Mouse (Mus musculus): ENCODE measurements around the gene Gal.

The Gal gene

DNA sequence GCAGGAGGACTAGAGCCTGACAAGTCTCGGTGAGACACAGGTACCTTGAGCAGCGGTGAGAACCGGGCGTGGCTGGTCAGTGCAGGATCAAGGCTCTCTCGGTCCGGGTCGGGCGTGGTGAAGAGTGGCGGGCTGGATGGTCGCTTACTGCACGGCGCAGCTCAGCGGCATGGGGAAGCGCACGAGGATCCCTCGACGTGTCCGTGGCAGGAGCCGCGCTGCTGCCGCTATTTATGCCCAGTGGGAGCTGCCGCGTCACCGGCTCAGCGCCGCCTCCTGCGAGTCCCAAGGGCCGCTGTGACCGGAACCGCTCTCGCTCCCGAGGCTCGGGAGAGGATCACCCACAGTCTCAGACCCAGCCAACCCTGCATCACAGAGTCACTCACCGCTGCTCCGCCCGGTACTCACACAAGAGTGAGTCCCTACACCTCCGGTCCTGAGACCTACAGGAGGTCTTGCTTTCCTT lies at the start of gene Gal:
Gal (minus strand) TSS at position 277 of the 466 bp plus-strand sequence.
- no peak for DNase-seq (ENCODE audit: low spot score)

DNA sequence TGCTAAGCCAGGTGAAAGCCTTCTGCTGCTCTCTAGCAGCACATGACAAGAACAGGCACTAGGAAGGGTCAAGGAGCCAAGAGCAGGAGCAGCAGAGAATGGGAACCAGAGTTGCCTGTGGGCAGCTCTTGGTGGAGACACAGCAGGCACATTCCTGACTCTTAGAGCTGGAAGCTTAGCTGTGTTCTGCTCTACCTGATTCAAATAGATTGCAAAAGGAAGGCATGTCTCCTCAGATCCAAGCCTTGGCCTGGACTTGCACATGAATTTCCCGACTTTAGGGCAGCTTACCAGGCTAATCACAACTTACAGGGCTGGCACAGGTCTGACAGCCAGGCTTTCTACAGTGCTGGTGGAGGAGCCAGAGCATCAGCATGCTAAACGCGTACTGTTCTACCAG lies 45.6 kb upstream of the Gal start:
- DNase-seq (ENCODE audit: low spot score), result no peak

DNA sequence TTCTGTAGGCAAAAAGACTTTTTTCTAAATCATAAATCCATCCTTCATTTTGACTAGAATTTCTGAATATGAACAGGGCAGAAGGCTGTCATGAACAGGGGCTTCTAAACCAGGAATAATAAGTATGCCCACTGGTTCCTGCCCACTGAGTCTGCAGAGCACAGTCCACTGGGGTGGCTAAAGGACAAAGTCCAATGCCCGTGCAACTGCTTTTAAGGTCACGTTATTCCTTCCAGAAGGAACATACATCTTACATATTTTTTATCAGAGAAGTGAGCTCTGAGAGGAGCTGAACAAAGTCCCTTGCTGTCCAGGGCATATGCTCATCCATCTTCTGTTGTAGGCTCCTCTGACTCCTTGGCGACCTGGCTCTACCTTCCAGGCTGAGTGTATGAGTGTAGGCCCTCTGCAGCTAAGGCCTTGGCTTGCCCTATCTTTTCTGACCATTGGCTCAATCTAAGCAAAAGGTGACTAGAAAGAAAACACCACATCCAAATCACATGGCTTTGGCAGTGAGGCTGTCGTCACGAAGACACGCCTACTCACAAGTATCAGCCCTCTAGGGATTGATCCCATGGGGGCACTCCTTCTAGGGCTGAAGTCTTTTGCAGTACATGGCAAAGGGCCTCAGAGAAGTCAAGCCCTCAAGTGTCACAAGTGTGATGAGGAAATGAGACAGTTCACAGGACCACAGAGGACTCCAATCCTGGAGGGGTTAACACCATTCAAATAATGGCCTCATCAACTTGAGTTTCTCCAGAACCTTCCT lies 44.2 kb upstream of the Gal start:
- DNase-seq (ENCODE audit: low spot score), result peak; percentile 57

DNA sequence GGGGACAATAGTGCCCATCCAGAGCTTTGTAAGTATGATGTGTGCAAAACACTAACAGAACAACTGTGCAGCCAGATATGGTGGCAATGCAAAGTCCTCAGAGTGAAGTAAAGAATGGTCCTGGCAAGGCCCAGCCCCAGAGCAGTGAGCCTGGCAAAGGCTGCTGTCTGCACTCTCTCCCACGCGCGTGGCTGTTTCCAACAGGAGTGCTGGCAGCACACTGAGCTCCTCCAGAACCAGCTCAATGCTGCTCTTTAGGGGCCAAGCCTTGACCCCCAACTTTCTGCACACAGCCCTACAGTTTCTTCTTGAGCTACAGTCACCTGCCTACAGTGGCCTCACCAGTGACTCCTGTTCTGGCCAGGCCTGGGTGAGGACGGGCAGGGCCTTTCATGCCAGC lies 43.4 kb upstream of the Gal start:
- no peak for DNase-seq (ENCODE audit: low spot score)

DNA sequence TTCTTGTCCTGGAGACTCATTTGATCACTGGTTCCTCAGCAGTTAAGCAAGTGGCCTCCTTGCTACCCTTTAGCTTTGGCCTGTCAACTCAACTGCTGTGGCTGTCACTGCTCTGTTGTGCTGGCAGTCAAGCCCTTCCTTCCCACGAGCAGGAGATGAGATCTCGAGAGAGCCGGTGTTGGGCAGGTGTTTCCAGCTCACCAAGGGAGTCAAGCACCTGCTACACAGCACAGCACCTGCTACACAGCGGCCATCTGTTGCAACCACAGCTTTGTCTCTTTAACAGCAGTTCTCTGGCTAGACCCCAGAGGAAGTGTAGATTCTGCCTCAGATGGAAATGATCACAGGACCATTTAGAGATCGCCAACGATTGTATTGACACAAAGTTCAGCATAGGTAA lies 37.3 kb upstream of the Gal start:
- DNase-seq (ENCODE audit: low spot score), result no peak

DNA sequence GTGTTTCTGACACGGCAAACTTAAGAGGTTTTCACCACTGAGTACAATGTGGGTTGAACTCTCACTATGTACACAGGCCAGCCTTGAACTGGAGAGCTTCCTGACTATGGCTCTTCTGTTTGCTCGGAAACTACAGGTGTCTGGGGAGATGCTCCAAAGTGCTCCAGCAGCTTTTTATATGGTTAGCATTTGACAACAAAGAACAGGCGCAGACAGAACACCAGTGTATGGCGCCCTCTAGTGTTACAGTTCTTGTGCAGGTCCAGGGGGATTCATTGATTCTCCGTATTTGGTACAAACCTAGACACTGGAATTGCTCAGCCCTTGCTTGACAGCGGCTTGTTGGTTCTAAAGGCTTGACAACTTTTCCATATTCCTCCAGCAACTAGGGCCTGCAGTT lies 36.8 kb upstream of the Gal start:
- peak; percentile 78 for DNase-seq (ENCODE audit: low spot score)

DNA sequence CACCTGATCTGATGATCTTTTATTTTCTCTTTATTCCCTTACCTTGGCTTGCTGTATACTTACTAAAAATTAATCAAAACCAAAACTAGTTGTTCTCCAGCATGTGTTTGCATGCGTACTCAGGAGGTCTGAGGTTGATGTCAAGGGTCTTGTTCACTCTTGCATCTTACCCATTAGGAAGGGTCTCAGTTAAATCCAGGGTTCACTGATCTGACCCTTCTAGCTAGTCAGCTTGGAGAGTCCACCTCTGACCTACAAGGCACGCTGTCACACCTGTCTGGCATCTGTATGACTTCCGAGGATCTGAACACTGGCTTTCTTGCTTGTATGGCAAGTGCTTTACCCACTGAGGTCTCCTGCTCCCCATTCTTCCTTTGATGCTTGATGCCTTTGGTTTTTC lies 36.4 kb upstream of the Gal start:
- no peak for DNase-seq (ENCODE audit: low spot score)

DNA sequence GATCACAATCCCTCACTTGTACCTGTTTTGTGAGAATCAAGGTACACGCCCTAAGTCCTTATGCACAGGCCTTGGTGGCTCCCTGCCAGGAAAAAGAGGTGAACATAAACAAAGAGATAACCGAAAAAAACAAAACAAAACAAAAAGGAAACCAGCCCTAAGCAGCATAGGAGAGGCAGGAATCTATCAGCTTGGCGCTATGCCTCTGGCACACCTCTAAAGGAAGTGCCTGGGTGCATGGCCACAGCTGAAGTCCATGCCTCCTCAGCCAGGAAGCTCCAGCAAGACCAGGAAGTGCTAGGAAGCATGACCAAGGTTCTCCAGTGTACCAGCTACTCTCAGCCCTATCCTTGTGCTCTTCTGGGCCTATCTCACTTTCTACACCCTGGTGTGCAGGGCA lies 34.9 kb upstream of the Gal start:
- DNase-seq (ENCODE audit: low spot score), result no peak

DNA sequence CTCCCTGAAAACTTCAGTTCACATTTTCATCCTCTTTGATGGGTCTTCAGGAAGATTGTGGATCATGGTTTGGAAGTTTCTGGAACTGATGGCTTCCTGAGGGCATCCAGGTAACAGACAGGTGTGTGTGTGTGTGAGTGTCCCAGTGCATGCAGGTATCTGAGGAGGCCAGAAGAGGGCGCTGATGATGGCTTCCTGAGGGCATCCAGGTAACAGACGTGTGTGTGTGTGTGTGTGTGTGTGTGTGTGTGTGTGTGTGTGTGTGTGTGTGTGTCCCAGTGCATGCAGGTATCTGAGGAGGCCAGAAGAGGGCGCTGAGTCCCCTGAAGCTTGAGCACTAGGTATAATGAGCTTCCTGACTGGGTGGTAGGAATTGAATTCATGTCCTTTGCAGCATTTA lies 33.0 kb upstream of the Gal start:
- DNase-seq (ENCODE audit: low spot score), result no peak

DNA sequence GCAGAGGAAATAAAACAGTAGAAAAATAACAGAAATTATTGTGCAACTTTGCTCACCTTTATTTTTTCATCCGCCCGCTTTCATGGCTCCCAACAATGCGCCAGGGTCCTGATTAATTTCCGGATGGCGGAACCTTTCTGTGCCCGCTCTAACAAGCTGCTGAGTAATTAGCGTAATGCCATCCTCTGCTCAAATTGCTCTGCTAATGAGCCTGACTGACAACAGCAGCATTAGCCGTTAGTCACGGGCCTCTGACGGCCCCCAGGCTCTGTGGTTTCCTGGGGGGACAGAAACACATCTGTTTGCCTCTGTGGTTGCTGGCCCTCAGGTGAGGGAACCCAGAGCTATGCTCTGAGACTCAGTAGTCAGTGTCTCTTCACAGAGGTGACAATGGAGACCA lies 26.7 kb upstream of the Gal start:
- no peak for DNase-seq (ENCODE audit: low spot score)

DNA sequence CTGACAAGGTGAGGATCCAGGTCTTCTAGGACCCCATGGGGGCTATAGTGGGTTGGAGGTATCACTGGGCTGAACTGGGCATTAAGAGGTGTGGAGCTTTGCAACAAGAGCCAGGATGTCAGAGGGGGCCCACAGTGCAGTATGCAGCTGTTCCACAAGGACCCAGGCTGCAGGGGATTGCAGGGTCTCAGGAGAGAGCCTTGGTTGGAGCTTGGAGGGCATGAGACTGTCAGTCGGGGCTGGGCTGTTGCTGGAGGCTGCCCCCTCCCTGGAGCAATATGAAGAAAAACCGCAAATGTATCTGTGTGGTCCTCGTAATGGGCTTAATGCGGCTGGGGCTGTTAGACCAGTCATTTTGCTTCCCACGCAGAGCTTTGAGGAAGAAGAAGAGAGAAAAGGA lies 26.3 kb upstream of the Gal start:
- no peak for DNase-seq (ENCODE audit: low spot score)

DNA sequence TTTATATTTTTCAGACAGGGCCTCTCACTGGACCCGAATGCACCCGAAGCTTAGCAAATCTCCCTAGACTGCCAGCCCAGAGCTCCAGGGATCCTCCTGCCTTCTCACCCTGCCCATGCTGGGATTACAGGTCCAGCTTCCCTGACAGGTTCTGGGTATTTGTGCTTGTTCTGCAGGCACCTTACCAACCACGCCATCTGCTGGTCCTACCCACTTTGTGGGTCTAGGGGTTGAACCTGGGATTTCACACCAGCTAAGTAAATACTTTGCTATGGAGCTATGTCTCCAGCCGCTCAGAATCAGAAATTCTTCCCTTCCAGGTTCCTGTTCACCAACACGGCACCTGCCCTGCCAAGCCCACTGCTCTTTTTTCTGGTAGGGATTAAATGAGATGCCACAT lies 23.6 kb upstream of the Gal start:
- DNase-seq (ENCODE audit: low spot score), result peak; percentile 32

DNA sequence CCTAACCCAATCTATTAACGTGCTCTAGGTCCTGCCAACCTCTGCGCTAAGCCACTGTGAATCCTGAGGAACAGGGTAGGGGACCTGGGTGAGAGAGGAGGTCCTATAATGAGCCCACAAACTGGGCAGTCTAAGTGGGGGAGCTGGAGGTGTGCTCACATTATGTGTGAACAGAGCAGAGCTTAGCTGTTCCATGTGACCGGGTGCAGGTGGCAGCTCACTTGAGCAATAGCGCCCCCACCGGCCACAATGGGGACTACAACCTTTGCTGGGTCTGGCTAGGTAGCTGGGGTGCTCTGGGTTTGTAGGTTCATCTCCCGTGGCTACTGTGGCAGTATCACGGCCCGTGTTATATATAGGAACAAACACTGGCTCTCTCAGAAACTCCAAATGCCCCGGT lies 22.5 kb upstream of the Gal start:
- no peak for DNase-seq (ENCODE audit: low spot score)

DNA sequence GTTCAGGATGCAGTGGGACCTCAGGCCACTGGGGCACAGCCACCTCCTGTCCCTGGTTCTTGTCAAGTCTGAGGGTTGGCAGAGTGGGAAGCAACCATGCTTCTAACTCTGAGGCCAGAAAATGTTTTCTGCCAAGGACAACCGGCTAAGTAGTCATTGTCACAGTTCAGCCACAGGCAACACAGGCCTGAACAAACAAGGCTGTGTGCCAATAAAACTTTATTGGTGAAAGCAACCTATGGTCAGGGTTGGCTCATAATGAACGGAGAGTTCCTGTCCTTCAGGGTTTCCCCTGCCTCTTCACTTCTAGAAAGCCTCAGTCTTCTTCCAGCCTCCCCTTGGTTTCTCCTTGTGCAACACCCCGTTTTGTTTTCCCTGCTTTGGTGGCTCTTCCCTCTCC lies 21.5 kb upstream of the Gal start:
- DNase-seq (ENCODE audit: low spot score), result peak; percentile 66

DNA sequence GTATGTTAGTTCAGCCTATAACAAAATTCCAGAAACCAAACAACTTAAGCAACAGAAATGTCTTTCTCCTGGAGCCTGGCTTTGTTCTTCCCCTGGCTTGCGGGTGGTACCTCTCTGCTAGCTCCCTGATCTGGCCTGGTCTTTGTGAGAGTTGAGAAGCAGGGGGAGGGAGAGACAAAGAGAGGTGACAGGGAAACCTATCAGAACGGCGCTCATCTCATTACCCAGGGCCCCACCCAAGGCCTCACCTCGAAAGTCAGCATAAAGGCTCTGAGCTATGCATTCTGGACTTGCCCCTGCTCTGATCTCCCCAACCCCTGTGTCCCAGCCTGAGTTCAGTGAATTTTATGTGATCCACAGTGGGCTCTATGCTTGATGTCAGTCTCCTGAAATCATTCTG lies 20.3 kb upstream of the Gal start:
- DNase-seq (ENCODE audit: low spot score), result no peak

DNA sequence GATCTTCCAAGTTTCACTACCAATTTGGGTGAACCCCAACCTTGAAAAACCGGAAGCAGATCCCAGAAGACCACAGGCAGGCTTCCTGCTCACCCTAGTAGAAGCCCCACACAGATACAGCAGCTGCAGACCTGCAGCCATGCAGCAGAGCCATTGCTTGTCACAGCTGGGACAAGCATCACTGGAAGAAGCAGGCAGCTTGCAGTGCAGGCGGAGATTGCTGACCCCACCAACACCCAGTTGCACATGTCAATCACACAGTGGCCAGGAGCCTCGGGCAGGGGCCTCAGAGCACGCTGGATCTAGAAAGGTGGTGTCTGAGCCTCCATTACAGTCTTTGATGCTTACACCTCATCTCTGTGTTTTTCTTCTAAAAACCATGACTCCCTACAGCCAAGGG lies 19.8 kb upstream of the Gal start:
- no peak for DNase-seq (ENCODE audit: low spot score)

DNA sequence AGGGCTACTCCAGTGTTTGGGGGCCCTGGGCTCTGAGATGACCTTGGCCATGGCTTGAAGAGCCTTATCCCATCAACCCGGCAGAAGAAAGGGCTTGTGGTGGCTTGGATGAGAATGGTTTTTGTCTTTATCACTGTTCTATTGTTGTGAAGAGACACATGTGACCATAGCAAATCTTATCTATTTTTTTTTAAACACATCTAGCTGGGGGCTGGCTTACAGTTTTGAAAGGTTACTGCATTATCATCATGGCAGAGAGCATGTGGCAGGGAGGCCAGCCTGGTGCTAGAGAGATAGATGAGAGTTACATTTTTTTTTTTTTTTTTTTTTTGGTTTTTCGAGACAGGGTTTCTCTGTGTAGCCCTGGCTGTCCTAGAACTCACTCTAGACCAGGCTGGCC lies 17.6 kb upstream of the Gal start:
- no peak for DNase-seq (ENCODE audit: low spot score)

DNA sequence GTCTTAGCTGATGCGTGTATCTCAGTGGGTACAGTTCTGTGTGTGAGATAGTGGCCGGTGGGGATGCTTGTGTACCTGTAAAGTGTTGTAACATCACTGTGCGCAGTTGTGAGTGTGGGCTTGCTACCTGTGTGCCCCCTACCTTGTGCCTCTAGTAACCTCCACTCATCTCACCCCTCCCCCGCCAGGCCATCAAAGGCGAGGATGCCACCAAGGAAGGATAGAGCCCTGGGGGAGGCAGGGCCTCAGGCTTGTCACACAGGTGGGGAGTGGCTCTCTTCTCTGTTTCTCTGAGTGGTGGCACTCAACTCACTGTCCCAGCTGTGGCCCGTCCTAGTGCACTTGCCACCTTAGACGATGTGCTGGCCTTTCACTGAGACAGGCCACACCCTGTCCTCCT lies 16.7 kb upstream of the Gal start:
- no peak for DNase-seq (ENCODE audit: low spot score)

DNA sequence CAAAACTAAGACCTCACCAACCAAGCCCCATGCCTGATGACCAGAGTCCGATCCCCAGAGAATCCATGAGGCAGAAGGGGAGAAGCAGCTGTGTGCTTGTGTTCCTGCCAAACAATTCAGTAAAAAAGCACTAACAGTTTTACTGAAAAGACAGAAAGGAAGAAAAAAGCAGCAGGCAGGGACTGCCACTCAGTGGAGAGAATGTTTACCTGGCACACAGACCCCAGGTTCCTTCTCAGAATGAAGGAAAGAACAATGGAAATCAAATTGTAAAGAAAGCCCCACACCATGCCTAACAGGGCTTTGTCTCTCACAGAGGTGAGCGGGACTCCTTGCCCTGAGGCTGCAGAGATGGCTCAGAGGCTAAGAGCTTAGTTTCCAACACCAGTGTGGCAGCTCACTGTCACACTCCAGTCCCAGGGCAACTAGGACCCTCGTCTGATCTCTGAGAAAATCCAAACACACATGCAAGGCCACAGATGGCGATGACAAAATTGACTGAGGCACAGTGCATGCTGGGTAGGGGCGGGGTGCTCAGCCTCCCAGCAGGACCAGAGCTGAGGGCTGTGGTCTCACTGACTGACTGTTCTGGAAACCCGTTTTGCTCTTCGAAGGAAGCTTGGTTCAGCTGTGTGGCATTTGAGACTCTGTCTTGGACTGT lies 14.9 kb upstream of the Gal start:
- DNase-seq (ENCODE audit: low spot score), result peak; percentile 40

DNA sequence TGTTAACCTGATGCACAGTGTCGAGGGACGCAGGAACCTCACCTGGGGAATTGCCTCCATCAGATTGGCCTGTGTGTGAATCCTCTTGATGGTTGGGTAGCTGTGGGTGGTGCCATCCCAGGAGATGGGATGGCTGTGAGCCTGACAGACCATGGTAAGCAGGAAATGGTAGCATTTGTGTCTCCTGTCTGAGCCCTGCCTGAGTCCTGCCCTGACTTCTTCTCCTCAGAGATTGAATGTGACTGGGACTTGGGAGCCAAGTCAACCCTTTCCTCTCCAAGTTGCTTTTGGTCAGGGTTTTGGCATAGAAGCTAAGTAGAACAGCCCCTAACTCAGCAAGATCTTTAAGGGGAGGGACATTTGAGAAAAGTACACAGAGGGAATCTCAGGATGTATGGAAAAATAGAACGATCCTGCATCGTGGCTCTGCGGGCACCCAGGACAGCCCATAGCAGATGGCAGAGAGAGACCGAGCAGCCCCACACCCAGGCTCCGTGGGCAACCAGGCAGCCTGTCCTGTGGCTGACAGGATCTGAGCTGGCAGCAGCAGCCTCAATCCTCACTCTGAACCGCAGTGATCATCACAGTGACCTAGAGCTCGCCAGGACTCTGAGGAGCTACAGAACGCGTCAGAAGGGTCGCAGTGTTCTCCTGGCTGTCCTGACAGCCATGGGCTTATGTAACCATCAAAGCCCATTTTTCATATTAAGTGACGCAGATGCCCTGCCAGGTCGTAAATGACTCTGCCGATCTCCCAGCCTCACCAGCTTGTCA lies 13.9 kb upstream of the Gal start:
- DNase-seq (ENCODE audit: low spot score), result no peak

DNA sequence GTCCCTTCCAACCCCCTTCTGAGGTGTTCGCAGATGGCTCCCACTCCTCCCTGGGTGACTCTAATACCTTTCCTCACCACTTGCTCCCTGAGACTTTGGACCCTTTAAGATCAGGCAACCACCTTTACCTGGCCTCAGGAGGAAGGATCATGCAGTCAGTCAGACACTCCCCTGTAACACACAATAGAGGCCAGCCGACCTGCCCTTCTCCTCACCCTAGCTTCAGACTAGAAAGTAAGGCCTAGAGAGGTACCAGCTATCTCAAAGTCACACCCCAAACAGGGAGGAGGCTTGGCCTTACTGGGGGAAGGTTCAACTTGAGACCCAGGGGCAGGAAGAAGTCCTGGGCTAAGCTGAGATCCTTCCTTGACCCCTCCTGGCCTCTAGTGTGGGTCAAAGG lies 9.9 kb upstream of the Gal start:
- DNase-seq (ENCODE audit: low spot score), result no peak

DNA sequence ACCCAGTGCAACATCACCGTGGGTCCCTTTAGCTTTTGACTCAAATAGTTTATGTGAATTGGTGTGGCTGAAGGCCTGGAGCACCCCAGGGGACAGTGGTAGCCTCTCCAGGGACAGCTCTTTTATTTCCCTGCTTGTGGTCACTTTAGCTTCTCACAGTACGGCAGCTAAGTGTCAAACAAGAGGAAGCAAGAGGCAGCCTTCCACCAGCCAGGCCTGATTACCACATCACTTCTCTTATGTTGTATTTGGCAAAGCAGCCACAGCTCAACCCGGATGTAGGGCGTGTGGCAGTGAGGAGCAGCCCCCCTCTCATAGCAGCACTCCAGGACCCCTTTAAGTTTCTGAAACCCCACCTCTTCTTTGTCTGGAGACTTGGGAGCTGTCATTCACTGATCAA lies 8.6 kb upstream of the Gal start:
- peak; percentile 53 for DNase-seq (ENCODE audit: low spot score)

DNA sequence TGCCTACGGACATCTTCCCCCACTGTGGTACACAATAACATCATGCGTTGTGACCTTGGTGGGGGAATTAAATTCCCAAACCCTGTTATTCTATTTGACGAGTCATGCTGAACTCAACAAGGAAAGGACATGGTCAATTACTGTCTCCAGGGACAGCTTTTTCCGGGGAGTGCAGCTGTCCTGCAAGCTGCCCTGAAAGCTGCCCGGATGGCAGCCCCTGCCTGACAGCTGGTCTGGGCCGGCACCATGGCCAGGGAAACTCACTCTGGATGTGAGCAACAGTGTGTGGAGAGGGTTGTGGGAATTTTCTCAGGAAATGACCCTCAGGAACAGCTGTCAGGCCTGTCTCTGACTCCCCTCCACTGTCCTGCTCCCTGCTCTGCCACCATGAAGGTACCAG lies 8.1 kb upstream of the Gal start:
- DNase-seq (ENCODE audit: low spot score), result no peak
